Mouse (Mus musculus) heart, adult 2 months (tissue): Measurements from ENCODE around the gene Amotl1. TPM values are rescaled to one million over a fixed set of nuclear protein-coding genes. Genes with fewer than 3 reads are reported as not detected.

Experiments
- DNase-seq, 2 experiments: peaks; one replicate each; pipeline ENCODE4 v3.0.0; 2021
- H3K27ac ChIP-seq: fragments of 200-600 bp; 2 replicates; pipeline ENCODE4 v1.8.1; 2022
- H3K27me3 ChIP-seq: fragments of 200-500 bp; 2 replicates; pipeline ENCODE4 v1.6.1; 2012; ENCODE audit warnings: mild to moderate bottlenecking, low read length, inconsistent platforms, mixed read lengths; ENCODE audit not compliant: control insufficient read depth, insufficient read depth
- H3K36me3 ChIP-seq: fragments of 200-500 bp; 2 replicates; pipeline ENCODE4 v1.6.1; 2012; ENCODE audit warnings: low read length, inconsistent platforms; ENCODE audit not compliant: control insufficient read depth, insufficient read depth
- H3K4me1 ChIP-seq: fragments of 200-500 bp; 2 replicates; pipeline ENCODE4 v1.6.1; 2011; ENCODE audit warnings: low read length; ENCODE audit not compliant: control insufficient read depth, insufficient read depth
- H3K4me3 ChIP-seq: fragments of 200-600 bp; 2 replicates; pipeline ENCODE4 v1.8.1; 2022
- H3K79me2 ChIP-seq: fragments of 200-500 bp; replicated peaks from 2 replicates; pipeline ENCODE4 v1.6.1; 2012; ENCODE audit warnings: mild to moderate bottlenecking, inconsistent platforms, low read length, moderate library complexity, mixed read lengths; ENCODE audit not compliant: control insufficient read depth, insufficient read depth
- H3K9ac ChIP-seq: fragments of 200-500 bp; 2 replicates; pipeline ENCODE4 v1.6.1; 2012; ENCODE audit warnings: low read depth, mild to moderate bottlenecking, control low read depth, inconsistent platforms, low read length, mixed read lengths
- CTCF ChIP-seq: fragments of 200-600 bp; IDR thresholded peaks from 2 replicates; pipeline ENCODE4 v1.8.1; 2022; ENCODE audit warnings: antibody characterized with exemption, mild to moderate bottlenecking, moderate library complexity
- EP300 ChIP-seq: fragments of 200-500 bp; IDR thresholded peaks from 2 replicates; pipeline ENCODE4 v1.6.1; 2011; ENCODE audit warnings: low read depth, low read length, control low read depth; ENCODE audit not compliant: insufficient read depth
- POLR2A ChIP-seq: fragments of 200-500 bp; IDR thresholded peaks from 2 replicates; pipeline ENCODE4 v1.6.1; 2011; ENCODE audit warnings: mild to moderate bottlenecking, low read depth, low read length, control low read depth; ENCODE audit not compliant: insufficient read depth
- WGBS: fragments of 180-500 bp; shearing (Covaris S2); methylation state at CpG from one replicate; pipeline ENCODE4 v1.1.7; 2018; 5-methylcytosine and 5-hydroxymethylcytosine counted together
- intact Hi-C: fragments of 180-260 bp; cut with DNase I; formaldehyde crosslinking; loops from one replicate; pipeline ENCODE4 v1.15.1; 2025
- polyA plus RNA-seq: library from polyadenylated mRNA; depleted of rRNA; stranded (reverse); fragments of >200 nt; gene quantifications from 2 replicates; pipeline ENCODE4 v1.2.3, GENCODE M21; 2012
- total RNA-seq, 2 experiments: library from RNA; stranded (reverse); gene quantifications; 2 replicates each; pipeline ENCODE4 v1.2.3; 2021

The Amotl1 gene
- total and polyA plus RNA-seq, 3 experiments = 27.4 to 59.5 (median 58.3) TPM

GRCm38 (mm10) chr9:14612588-14612987 lies 32.3 kb downstream of the Amotl1 start:
- no peak for DNase-seq
- intact Hi-C loops = no loop called here
- H3K79me2 ChIP-seq = peaks cover 1% of the 10 kb centered on the region
- H3K27ac ChIP-seq = peak overlapping the region; percentile 97
- peaks cover 13% of the 10 kb centered on the region for H3K36me3 ChIP-seq
- peak overlapping the region; percentile 90; the same call in 1 of the 2 replicates for H3K4me3 ChIP-seq
- peak overlapping the region; percentile 23 for H3K9ac ChIP-seq
- peaks cover 30% of the 10 kb centered on the region for H3K4me1 ChIP-seq
- no peaks in the 10 kb centered on the region for H3K27me3 ChIP-seq
- TF ChIP-seq EP300 (no peak), CTCF (no peak), POLR2A (no peak)

- Histone ChIP-seq H3K27me3 (no peaks in the 10 kb centered on the region), H3K27ac (peak overlapping the region; percentile 3), H3K36me3 (peaks cover 16% of the 10 kb centered on the region), H3K9ac (no peak overlapping the region), H3K4me1 (peaks cover 42% of the 10 kb centered on the region), H3K79me2 (peaks cover 6% of the 10 kb centered on the region), H3K4me3 (no peak overlapping the region)
- 41% methylated on average over 5 of the region's 5 CpGs for WGBS
- TF ChIP-seq EP300 (peak; percentile 59), CTCF (no peak), POLR2A (0 out of 2 replicates have a peak, but pooled peaks have one; percentile 25)
- DNase-seq = peak; percentile 61 to 67
- intact Hi-C loops = loop anchor here (2.0 kb wide), 1 partner anchor 32 kb away; no protein-coding TSS in a partner anchor
Observed at GRCm38 (mm10) chr9:14608521-14608920, 36.3 kb downstream of the Amotl1 start.

GRCm38 (mm10) chr9:14607464-14607863 lies 37.4 kb downstream of the Amotl1 start:
- intact Hi-C loops = no loop called here
- peak overlapping the region; percentile 3 for H3K27ac ChIP-seq
- H3K4me1 ChIP-seq = peaks cover 40% of the 10 kb centered on the region
- no peak overlapping the region for H3K9ac ChIP-seq
- H3K27me3 ChIP-seq = no peaks in the 10 kb centered on the region
- 6% methylated on average over 3 of the region's 3 CpGs for WGBS
- TF ChIP-seq EP300 = no peak
- H3K79me2 ChIP-seq = peaks cover 9% of the 10 kb centered on the region
- DNase-seq = no peak
- H3K4me3 ChIP-seq = no peak overlapping the region
- peaks cover 16% of the 10 kb centered on the region for H3K36me3 ChIP-seq

- no peak overlapping the region for H3K4me3 ChIP-seq
- TF ChIP-seq EP300 (no peak), POLR2A (no peak), CTCF (no peak)
- no peak overlapping the region for H3K9ac ChIP-seq
- intact Hi-C loops = no loop called here
- peaks cover 11% of the 10 kb centered on the region for H3K79me2 ChIP-seq
- H3K27ac ChIP-seq = no peak overlapping the region
- WGBS = 65% methylated on average over 4 of the region's 4 CpGs
- no peak for DNase-seq
- H3K36me3 ChIP-seq = peaks cover 16% of the 10 kb centered on the region
- peaks cover 37% of the 10 kb centered on the region for H3K4me1 ChIP-seq
- H3K27me3 ChIP-seq = no peaks in the 10 kb centered on the region
Observed at GRCm38 (mm10) chr9:14605992-14606391, 38.9 kb downstream of the Amotl1 start.

GRCm38 (mm10) chr9:14604363-14604762 lies 40.5 kb downstream of the Amotl1 start:
- Histone ChIP-seq H3K27ac (no peak overlapping the region), H3K27me3 (no peaks in the 10 kb centered on the region), H3K4me3 (no peak overlapping the region), H3K4me1 (peaks cover 34% of the 10 kb centered on the region), H3K36me3 (peaks cover 16% of the 10 kb centered on the region), H3K9ac (no peak overlapping the region), H3K79me2 (peaks cover 11% of the 10 kb centered on the region)
- no peak for TF ChIP-seq POLR2A
- TF ChIP-seq EP300 = no peak
- no peak for TF ChIP-seq CTCF
- DNase-seq = no peak
- 33% methylated on average over 3 of the region's 3 CpGs for WGBS
- intact Hi-C loops = no loop called here

GRCm38 (mm10) chr9:14603475-14603874 lies 41.4 kb downstream of the Amotl1 start:
- peaks cover 32% of the 10 kb centered on the region for H3K4me1 ChIP-seq
- H3K27ac ChIP-seq = no peak overlapping the region
- H3K27me3 ChIP-seq = no peaks in the 10 kb centered on the region
- no peak for DNase-seq
- 77% methylated on average over 4 of the region's 4 CpGs for whole genome bisulfite sequencing
- peaks cover 11% of the 10 kb centered on the region for H3K79me2 ChIP-seq
- intact Hi-C loops = no loop called here
- TF ChIP-seq CTCF (peak; percentile 35), EP300 (no peak), POLR2A (no peak)
- no peak overlapping the region for H3K9ac ChIP-seq
- H3K36me3 ChIP-seq = peaks cover 10% of the 10 kb centered on the region
- H3K4me3 ChIP-seq = no peak overlapping the region
